Mouse (Mus musculus) midbrain, embryonic 13.5 days (tissue): ENCODE data around the gene Baz1a. TPM values are rescaled to one million over a fixed set of nuclear protein-coding genes. Genes with fewer than 3 reads are reported as not detected.

Source experiments
- ATAC-seq: fragments of 200-750 bp; cut with Nextera tagmentation; 2 replicates; pipeline ENCODE4 v1.8.0; 2017; ENCODE audit warnings: mild to moderate bottlenecking, moderate TSS enrichment, moderate library complexity
- H3K27ac ChIP-seq: fragments of 300-500 bp; sonication (generic); 2 replicates; pipeline ENCODE4 v1.5.1; 2015; ENCODE audit warnings: inconsistent platforms, mild to moderate bottlenecking, moderate library complexity
- H3K27me3 ChIP-seq: fragments of 300-500 bp; sonication (generic); 2 replicates; pipeline ENCODE4 v1.6.1; 2015; ENCODE audit warnings: mild to moderate bottlenecking, inconsistent platforms
- H3K36me3 ChIP-seq: fragments of 300-500 bp; sonication (generic); 2 replicates; pipeline ENCODE4 v1.6.1; 2015; ENCODE audit warnings: mild to moderate bottlenecking, inconsistent platforms
- H3K4me1 ChIP-seq: fragments of 300-500 bp; sonication (generic); replicated peaks from 2 replicates; pipeline ENCODE4 v1.6.1; 2015; ENCODE audit warnings: inconsistent platforms
- H3K4me2 ChIP-seq: fragments of 300-500 bp; sonication (generic); replicated peaks from 2 replicates; pipeline ENCODE4 v1.6.1; 2015; ENCODE audit warnings: moderate library complexity, mild to moderate bottlenecking, inconsistent platforms
- H3K4me3 ChIP-seq: fragments of 300-500 bp; sonication (generic); replicated peaks from 2 replicates; pipeline ENCODE4 v1.5.1; 2015; ENCODE audit warnings: mild to moderate bottlenecking, inconsistent platforms
- H3K9ac ChIP-seq: fragments of 300-500 bp; sonication (generic); replicated peaks from 2 replicates; pipeline ENCODE4 v1.6.1; 2015; ENCODE audit warnings: mild to moderate bottlenecking, inconsistent platforms
- H3K9me3 ChIP-seq: fragments of 300-500 bp; sonication (generic); 2 replicates; pipeline ENCODE4 v1.6.1; 2016; ENCODE audit warnings: mild to moderate bottlenecking, inconsistent platforms
- WGBS: fragments of 180-500 bp; shearing (Covaris S2); methylation state at CpG from one replicate; pipeline ENCODE4 v1.1.7; 2015; 5-methylcytosine and 5-hydroxymethylcytosine counted together
- polyA plus RNA-seq: library from polyadenylated mRNA; unstranded; fragments of >200 nt; fragmentation: Nextera tagmentation; extraction: Ambion mirVana; gene quantifications from 2 replicates; pipeline ENCODE4 v1.2.1, GENCODE M21; 2015

Gene Baz1a
- 16.0 and 21.8 TPM in 2 replicates for polyA plus RNA-seq

GRCm38 (mm10) chr12:55013626-55014398 is at the start of gene Baz1a:
Gene Baz1a, minus strand, starts transcription at chr12:55014348.
- no peak within 1 kb of the TSS for H3K9ac ChIP-seq
- ATAC-seq, result no peak
- H3K4me1 ChIP-seq, result no peaks in the 10 kb centered on the region
- H3K36me3 ChIP-seq, result no peaks in the 10 kb centered on the region
- no peaks in the 10 kb centered on the region for H3K9me3 ChIP-seq
- H3K4me3 ChIP-seq, result no peak within 1 kb of the TSS
- 91% methylated on average over 6 of the region's 6 CpGs for WGBS
- no peaks in the 10 kb centered on the region for H3K27me3 ChIP-seq
- H3K4me2 ChIP-seq, result no peak within 1 kb of the TSS
- H3K27ac ChIP-seq, result no peak within 1 kb of the TSS

- ATAC-seq, result no peak
- Histone ChIP-seq H3K4me2 (no peak overlapping the region), H3K9me3 (no peaks in the 10 kb centered on the region), H3K27me3 (no peaks in the 10 kb centered on the region), H3K36me3 (peaks cover 18% of the 10 kb centered on the region), H3K27ac (no peak overlapping the region), H3K4me1 (no peaks in the 10 kb centered on the region), H3K4me3 (no peak overlapping the region), H3K9ac (no peak overlapping the region)
- 93% methylated on average over 1 of the region's 1 CpGs for WGBS
Measured at GRCm38 (mm10) chr12:55062141-55062540, 48.0 kb upstream of the Baz1a start.

GRCm38 (mm10) chr12:55061006-55061405 is 46.9 kb upstream of the Baz1a start:
- Histone ChIP-seq H3K9me3 (no peaks in the 10 kb centered on the region), H3K27me3 (no peaks in the 10 kb centered on the region), H3K4me3 (no peak overlapping the region), H3K9ac (no peak overlapping the region), H3K4me2 (no peak overlapping the region), H3K27ac (no peak overlapping the region), H3K4me1 (no peaks in the 10 kb centered on the region), H3K36me3 (peaks cover 25% of the 10 kb centered on the region)
- 84% methylated on average over 10 of the region's 10 CpGs for WGBS
- no peak for ATAC-seq

- no peak for ATAC-seq
- 89% methylated on average over 6 of the region's 6 CpGs for WGBS
- Histone ChIP-seq H3K27me3 (no peaks in the 10 kb centered on the region), H3K27ac (no peak overlapping the region), H3K4me3 (no peak overlapping the region), H3K4me1 (no peaks in the 10 kb centered on the region), H3K9ac (no peak overlapping the region), H3K4me2 (no peak overlapping the region), H3K9me3 (no peaks in the 10 kb centered on the region), H3K36me3 (peaks cover 25% of the 10 kb centered on the region)
Measured at GRCm38 (mm10) chr12:55060212-55060898, 46.2 kb upstream of the Baz1a start.

- no peak overlapping the region for H3K27ac ChIP-seq
- H3K36me3 ChIP-seq, result peaks cover 25% of the 10 kb centered on the region
- H3K27me3 ChIP-seq, result no peaks in the 10 kb centered on the region
- H3K9ac ChIP-seq, result no peak overlapping the region
- no peaks in the 10 kb centered on the region for H3K4me1 ChIP-seq
- H3K4me2 ChIP-seq, result no peak overlapping the region
- 87% methylated on average over 3 of the region's 3 CpGs for WGBS
- H3K4me3 ChIP-seq, result no peak overlapping the region
- no peaks in the 10 kb centered on the region for H3K9me3 ChIP-seq
- ATAC-seq, result no peak
Measured at GRCm38 (mm10) chr12:55059812-55060211, 45.7 kb upstream of the Baz1a start.

- no peaks in the 10 kb centered on the region for H3K4me1 ChIP-seq
- no peak overlapping the region for H3K27ac ChIP-seq
- no peak overlapping the region for H3K9ac ChIP-seq
- H3K27me3 ChIP-seq, result no peaks in the 10 kb centered on the region
- H3K36me3 ChIP-seq, result peaks cover 25% of the 10 kb centered on the region
- H3K4me3 ChIP-seq, result no peak overlapping the region
- 81% methylated on average over 6 of the region's 6 CpGs for WGBS
- no peak for ATAC-seq
- H3K4me2 ChIP-seq, result no peak overlapping the region
- no peaks in the 10 kb centered on the region for H3K9me3 ChIP-seq
Measured at GRCm38 (mm10) chr12:55058865-55059615, 44.9 kb upstream of the Baz1a start.

- Histone ChIP-seq H3K36me3 (peaks cover 27% of the 10 kb centered on the region), H3K4me3 (no peak overlapping the region), H3K9me3 (no peaks in the 10 kb centered on the region), H3K27me3 (no peaks in the 10 kb centered on the region), H3K4me1 (no peaks in the 10 kb centered on the region), H3K27ac (no peak overlapping the region), H3K4me2 (no peak overlapping the region), H3K9ac (no peak overlapping the region)
- ATAC-seq, result no peak
- WGBS, result 94% methylated on average over 2 of the region's 2 CpGs
Measured at GRCm38 (mm10) chr12:55056703-55057102, 42.6 kb upstream of the Baz1a start.

GRCm38 (mm10) chr12:55054551-55055241 is 40.5 kb upstream of the Baz1a start:
- Histone ChIP-seq H3K9ac (no peak overlapping the region), H3K27me3 (no peaks in the 10 kb centered on the region), H3K4me1 (no peaks in the 10 kb centered on the region), H3K9me3 (no peaks in the 10 kb centered on the region), H3K27ac (no peak overlapping the region), H3K36me3 (peaks cover 20% of the 10 kb centered on the region), H3K4me2 (no peak overlapping the region), H3K4me3 (no peak overlapping the region)
- WGBS, result 91% methylated on average over 2 of the region's 2 CpGs
- ATAC-seq, result no peak

- Histone ChIP-seq H3K4me2 (no peak overlapping the region), H3K27ac (no peak overlapping the region), H3K4me1 (no peaks in the 10 kb centered on the region), H3K9ac (no peak overlapping the region), H3K4me3 (no peak overlapping the region), H3K36me3 (peaks cover 14% of the 10 kb centered on the region), H3K9me3 (no peaks in the 10 kb centered on the region), H3K27me3 (no peaks in the 10 kb centered on the region)
- WGBS, result 91% methylated on average over 7 of the region's 7 CpGs
- no peak for ATAC-seq
Measured at GRCm38 (mm10) chr12:55053267-55053666, 39.1 kb upstream of the Baz1a start.

- no peak overlapping the region for H3K4me2 ChIP-seq
- no peak overlapping the region for H3K4me3 ChIP-seq
- H3K9ac ChIP-seq, result no peak overlapping the region
- H3K27ac ChIP-seq, result no peak overlapping the region
- no peaks in the 10 kb centered on the region for H3K9me3 ChIP-seq
- H3K36me3 ChIP-seq, result peaks cover 7% of the 10 kb centered on the region
- WGBS, result 93% methylated on average over 8 of the region's 8 CpGs
- ATAC-seq, result no peak
- no peaks in the 10 kb centered on the region for H3K27me3 ChIP-seq
- no peaks in the 10 kb centered on the region for H3K4me1 ChIP-seq
Measured at GRCm38 (mm10) chr12:55051210-55052173, 37.3 kb upstream of the Baz1a start.
